Mouse (Mus musculus) liver, embryonic 12.5 days (tissue): ENCODE measurements around the gene Gm20532. TPM values are rescaled to one million over a fixed set of nuclear protein-coding genes. Genes with fewer than 3 reads are reported as not detected.

ENCODE experiments used
- ATAC-seq: fragments of 200-750 bp; cut with Nextera tagmentation; 2 replicates; pipeline ENCODE4 v1.8.0; 2017; ENCODE audit warnings: moderate number of reproducible peaks, mild to moderate bottlenecking, moderate library complexity
- H3K27ac ChIP-seq: fragments of 300-500 bp; sonication (generic); 2 replicates; pipeline ENCODE4 v1.5.1; 2016; ENCODE audit warnings: mild to moderate bottlenecking
- H3K27me3 ChIP-seq: fragments of 300-500 bp; sonication (generic); replicated peaks from 2 replicates; pipeline ENCODE4 v1.6.1; 2016; ENCODE audit warnings: mild to moderate bottlenecking, moderate library complexity
- H3K36me3 ChIP-seq: fragments of 300-500 bp; sonication (generic); 2 replicates; pipeline ENCODE4 v1.6.1; 2016; ENCODE audit warnings: mild to moderate bottlenecking, moderate library complexity
- H3K4me1 ChIP-seq: fragments of 300-500 bp; sonication (generic); 2 replicates; pipeline ENCODE4 v1.6.1; 2016
- H3K4me2 ChIP-seq: fragments of 300-500 bp; sonication (generic); 2 replicates; pipeline ENCODE4 v1.6.1; 2016; ENCODE audit warnings: mild to moderate bottlenecking, moderate library complexity
- H3K4me3 ChIP-seq: fragments of 300-500 bp; sonication (generic); 2 replicates; pipeline ENCODE4 v1.5.1; 2016; ENCODE audit warnings: mild to moderate bottlenecking, moderate library complexity
- H3K9ac ChIP-seq: fragments of 300-500 bp; sonication (generic); 2 replicates; pipeline ENCODE4 v1.6.1; 2016; ENCODE audit warnings: mild to moderate bottlenecking, moderate library complexity
- H3K9me3 ChIP-seq: fragments of 300-500 bp; sonication (generic); replicated peaks from 2 replicates; pipeline ENCODE4 v1.6.1; 2016; ENCODE audit warnings: mild to moderate bottlenecking, moderate library complexity
- WGBS: fragments of 180-500 bp; shearing (Covaris S2); methylation state at CpG from one replicate; pipeline ENCODE4 v1.1.7; 2016; ENCODE audit not compliant: insufficient replicate concordance; 5-methylcytosine and 5-hydroxymethylcytosine counted together
- polyA plus RNA-seq: library from polyadenylated mRNA; unstranded; fragments of >200 nt; fragmentation: Nextera tagmentation; extraction: Ambion mirVana; gene quantifications from 2 replicates; pipeline ENCODE4 v1.2.1, GENCODE M21; 2016

The Gm20532 gene
- polyA plus RNA-seq, 1 experiment from 2014 or later = not detected

DNA sequence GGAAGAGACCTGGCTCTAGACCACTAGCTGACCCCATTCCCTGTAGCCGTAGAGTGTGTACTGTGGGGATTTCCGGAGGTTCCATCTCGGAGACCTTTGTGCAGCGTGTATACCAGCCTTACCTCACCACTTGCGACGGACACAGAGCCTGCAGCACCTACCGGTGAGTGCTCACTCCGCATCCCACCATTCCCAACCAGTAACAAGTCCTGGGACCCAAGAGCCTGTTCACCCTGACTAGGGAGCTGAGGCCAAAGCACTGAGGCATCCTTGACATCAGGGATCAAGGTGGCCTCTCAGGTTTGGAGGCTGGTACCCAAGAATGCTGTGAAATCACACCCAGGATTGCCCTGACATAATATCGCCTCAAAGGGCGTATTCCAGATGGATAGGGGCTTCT is 2.8 kb downstream of the Gm20532 start:
- H3K4me3 ChIP-seq = no peak overlapping the region

DNA sequence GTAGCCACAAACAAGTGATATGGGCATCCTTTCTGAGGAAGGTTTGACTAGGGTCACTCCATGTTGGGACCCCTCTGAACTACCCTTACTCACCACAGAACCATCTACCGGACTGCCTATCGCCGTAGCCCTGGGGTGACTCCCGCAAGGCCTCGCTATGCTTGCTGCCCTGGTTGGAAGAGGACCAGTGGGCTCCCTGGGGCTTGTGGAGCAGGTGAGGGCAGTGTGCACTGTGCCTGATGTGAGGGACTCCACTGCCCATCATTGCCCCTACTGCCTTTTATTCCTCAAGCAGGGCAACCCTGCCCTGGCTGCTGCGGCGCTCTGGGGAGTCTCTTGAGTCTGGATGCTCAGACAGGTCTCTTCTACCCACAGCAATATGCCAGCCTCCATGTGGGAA is 3.8 kb downstream of the Gm20532 start:
- H3K27ac ChIP-seq = no peak overlapping the region
- no peak overlapping the region for H3K4me3 ChIP-seq
- H3K9me3 ChIP-seq = no peaks in the 10 kb centered on the region
- H3K9ac ChIP-seq = 0 out of 2 replicates have a peak overlapping the region, but pooled peaks have one; percentile 15
- peaks cover 61% of the 10 kb centered on the region for H3K36me3 ChIP-seq
- H3K4me1 ChIP-seq = peaks cover 40% of the 10 kb centered on the region
- ATAC-seq = no peak
- WGBS = 95% methylated on average over 7 of the region's 7 CpGs
- no peak overlapping the region for H3K4me2 ChIP-seq
- H3K27me3 ChIP-seq = no peaks in the 10 kb centered on the region; the same call in 1 of the 2 replicates

More for the DNA sequence above, 2.8 kb downstream of the Gm20532 start:
- Histone ChIP-seq H3K27ac (no peak overlapping the region), H3K36me3 (peaks cover 52% of the 10 kb centered on the region), H3K9ac (no peak overlapping the region), H3K9me3 (no peaks in the 10 kb centered on the region), H3K27me3 (peaks cover under 1% of the 10 kb centered on the region), H3K4me1 (peaks cover 38% of the 10 kb centered on the region), H3K4me2 (no peak overlapping the region)
- no peak for ATAC-seq
- 80% methylated on average over 10 of the region's 10 CpGs for WGBS

DNA sequence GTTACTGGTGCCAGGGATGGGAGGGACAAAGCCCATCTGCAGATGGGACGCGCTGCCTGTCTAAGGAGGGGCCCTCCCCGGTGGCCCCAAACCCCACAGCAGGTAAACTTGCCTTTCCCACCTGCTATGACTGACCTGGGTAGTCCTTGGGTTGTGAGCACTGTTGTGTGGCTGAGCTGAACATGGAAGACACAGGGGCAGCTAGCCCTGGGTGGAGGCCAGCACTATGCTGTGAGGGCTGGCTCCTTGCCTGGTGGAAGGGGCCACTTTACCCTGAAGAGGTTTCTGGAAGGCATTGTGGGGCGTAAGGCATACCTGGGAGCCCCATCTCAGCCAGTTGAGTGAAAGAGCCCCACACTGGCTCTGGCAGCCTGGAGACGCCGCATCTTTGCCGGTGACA is 4.5 kb downstream of the Gm20532 start:
- Histone ChIP-seq H3K27me3 (no peaks in the 10 kb centered on the region), H3K4me1 (peaks cover 39% of the 10 kb centered on the region), H3K4me3 (no peak overlapping the region), H3K9ac (peak overlapping the region; percentile 12; the same call in 1 of the 2 replicates), H3K4me2 (no peak overlapping the region), H3K9me3 (no peaks in the 10 kb centered on the region), H3K27ac (no peak overlapping the region), H3K36me3 (peaks cover 62% of the 10 kb centered on the region)
- ATAC-seq = no peak
- 85% methylated on average over 7 of the region's 7 CpGs for WGBS

- no peak overlapping the region for H3K27ac ChIP-seq
- no peaks in the 10 kb centered on the region for H3K27me3 ChIP-seq
- no peak for ATAC-seq
- H3K4me3 ChIP-seq = no peak overlapping the region
- H3K4me2 ChIP-seq = no peak overlapping the region
- 76% methylated on average over 12 of the region's 12 CpGs for WGBS
- H3K9ac ChIP-seq = no peak overlapping the region
- peaks cover 38% of the 10 kb centered on the region for H3K4me1 ChIP-seq
- H3K9me3 ChIP-seq = no peaks in the 10 kb centered on the region
- peaks cover 62% of the 10 kb centered on the region for H3K36me3 ChIP-seq
These were observed 5.0 kb downstream of the Gm20532 start for GRCm38 (mm10) chr2:26591416-26591815.

DNA sequence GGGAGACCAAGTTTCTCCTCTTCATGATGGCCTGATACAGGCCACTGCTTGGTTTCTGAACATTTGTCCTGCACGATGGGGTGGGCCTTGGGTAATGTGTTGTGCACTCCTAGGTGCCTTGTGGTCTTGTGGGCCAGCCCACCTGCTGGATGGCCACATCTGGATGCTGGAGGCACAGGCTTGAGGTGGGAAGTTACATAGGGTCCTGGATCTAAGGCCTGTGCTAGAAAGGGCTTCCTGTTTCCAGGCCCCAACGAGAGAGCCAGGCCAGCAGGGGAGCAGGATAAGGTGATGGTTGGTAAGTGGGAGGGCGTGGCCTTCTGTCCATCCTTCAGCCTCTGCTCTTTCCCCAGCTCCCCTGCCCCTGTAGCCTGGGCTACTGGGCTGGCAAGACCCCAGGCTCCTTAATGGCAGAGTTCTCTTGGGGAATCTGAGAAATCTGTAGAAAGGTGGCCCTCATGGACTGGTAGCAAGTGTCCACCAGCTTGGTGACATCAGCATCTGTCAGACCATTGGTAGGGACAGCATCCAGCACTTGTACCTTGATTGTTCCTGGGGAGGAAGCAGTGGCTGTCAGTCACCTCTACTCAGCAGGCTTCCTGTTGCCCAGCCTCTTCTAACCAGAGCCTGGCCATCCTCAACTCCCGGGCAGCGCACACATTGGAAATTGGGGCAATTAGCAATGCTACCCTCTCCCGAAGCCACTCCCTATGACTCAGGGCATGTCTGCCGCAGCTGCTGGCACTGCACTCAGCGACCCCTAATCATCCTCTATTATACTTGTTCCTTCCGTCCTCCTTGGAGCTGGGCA is 7.0 kb downstream of the Gm20532 start:
- no peak for ATAC-seq
- peaks cover 62% of the 10 kb centered on the region for H3K36me3 ChIP-seq
- 57% methylated on average over 9 of the region's 9 CpGs for WGBS

DNA sequence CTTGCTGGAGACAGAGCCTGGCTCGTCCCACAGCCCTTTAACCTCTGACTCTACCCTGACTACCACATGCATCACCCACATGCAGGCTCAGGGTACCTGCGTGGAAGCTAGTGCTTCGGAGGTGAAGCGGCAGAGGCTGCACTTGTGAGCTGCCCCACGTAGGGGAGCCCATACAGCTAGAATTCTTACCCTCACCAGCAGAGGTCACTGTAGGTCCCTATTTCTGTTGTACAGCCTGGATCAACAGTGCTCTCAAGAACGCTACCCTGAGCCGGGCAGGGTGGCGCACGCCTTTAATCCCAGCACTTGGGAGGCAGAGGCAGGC is 7.5 kb downstream of the Gm20532 start:
- no peaks in the 10 kb centered on the region for H3K9me3 ChIP-seq
- H3K27me3 ChIP-seq = no peaks in the 10 kb centered on the region
- H3K4me1 ChIP-seq = peaks cover 13% of the 10 kb centered on the region
- no peak overlapping the region for H3K4me3 ChIP-seq
- no peak overlapping the region for H3K4me2 ChIP-seq
- ATAC-seq = peak; percentile 54
- 42% methylated on average over 9 of the region's 9 CpGs for WGBS
- peaks cover 56% of the 10 kb centered on the region for H3K36me3 ChIP-seq
- no peak overlapping the region for H3K9ac ChIP-seq
- no peak overlapping the region for H3K27ac ChIP-seq

More for the DNA sequence above, 7.0 kb downstream of the Gm20532 start:
- Histone ChIP-seq H3K4me1 (peaks cover 19% of the 10 kb centered on the region), H3K27ac (no peak overlapping the region), H3K9me3 (no peaks in the 10 kb centered on the region), H3K27me3 (no peaks in the 10 kb centered on the region), H3K4me2 (no peak overlapping the region), H3K4me3 (no peak overlapping the region), H3K9ac (no peak overlapping the region)

DNA sequence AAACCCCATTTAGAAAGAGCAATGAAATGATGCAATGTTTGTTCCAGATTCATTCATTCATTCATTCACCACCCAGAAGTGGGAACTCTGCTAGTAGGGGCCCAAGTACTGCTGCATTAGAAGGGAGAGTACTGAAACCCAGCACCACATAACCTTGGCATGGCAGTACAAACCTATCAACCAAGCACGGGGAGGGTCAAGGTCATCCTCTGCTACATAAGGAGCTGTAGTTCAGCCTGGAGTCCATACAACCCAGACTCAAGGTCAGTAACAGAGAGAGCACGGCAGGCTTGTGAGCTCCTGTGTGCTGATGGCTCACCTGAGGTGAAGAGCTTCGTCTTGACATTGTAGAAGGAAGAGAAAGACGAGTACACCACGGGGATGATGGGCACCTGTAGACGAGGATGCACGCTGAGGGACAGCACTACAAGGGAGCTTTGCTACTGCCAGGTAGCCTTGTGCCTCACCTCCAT is 8.1 kb downstream of the Gm20532 start:
- Histone ChIP-seq H3K27ac (peak overlapping the region; percentile 53), H3K4me3 (no peak overlapping the region), H3K4me2 (no peak overlapping the region), H3K9me3 (no peaks in the 10 kb centered on the region), H3K9ac (no peak overlapping the region), H3K36me3 (peaks cover 52% of the 10 kb centered on the region), H3K4me1 (peaks cover 16% of the 10 kb centered on the region), H3K27me3 (no peaks in the 10 kb centered on the region)
- 76% methylated on average over 7 of the region's 7 CpGs for WGBS
- peak; percentile 25 for ATAC-seq

- 60% methylated on average over 6 of the region's 6 CpGs for WGBS
- Histone ChIP-seq H3K4me1 (peaks cover 23% of the 10 kb centered on the region), H3K4me2 (no peak overlapping the region), H3K36me3 (peaks cover 47% of the 10 kb centered on the region), H3K4me3 (no peak overlapping the region), H3K27me3 (no peaks in the 10 kb centered on the region), H3K9ac (no peak overlapping the region), H3K27ac (peak overlapping the region; percentile 53), H3K9me3 (no peaks in the 10 kb centered on the region)
- peak; percentile 24 for ATAC-seq
These were observed 8.7 kb downstream of the Gm20532 start for GRCm38 (mm10) chr2:26594934-26595724.

- H3K9ac ChIP-seq = no peak overlapping the region
- peaks cover 39% of the 10 kb centered on the region for H3K36me3 ChIP-seq
- H3K9me3 ChIP-seq = no peaks in the 10 kb centered on the region
- 70% methylated on average over 11 of the region's 11 CpGs for WGBS
- no peak overlapping the region for H3K4me2 ChIP-seq
- peaks cover 26% of the 10 kb centered on the region for H3K4me1 ChIP-seq
- ATAC-seq = no peak
- H3K4me3 ChIP-seq = no peak overlapping the region
- H3K27me3 ChIP-seq = no peaks in the 10 kb centered on the region
- peak overlapping the region; percentile 53 for H3K27ac ChIP-seq
These were observed 9.4 kb downstream of the Gm20532 start for GRCm38 (mm10) chr2:26595725-26596435.

GRCm38 (mm10) chr2:26596898-26597297 is 10.5 kb downstream of the Gm20532 start:
- H3K27ac ChIP-seq = no peak overlapping the region
- H3K4me2 ChIP-seq = no peak overlapping the region
- peaks cover 33% of the 10 kb centered on the region for H3K4me1 ChIP-seq
- no peak overlapping the region for H3K4me3 ChIP-seq
- H3K9ac ChIP-seq = no peak overlapping the region
- no peak for ATAC-seq
- H3K36me3 ChIP-seq = peaks cover 29% of the 10 kb centered on the region
- WGBS = 75% methylated on average over 3 of the region's 3 CpGs
- no peaks in the 10 kb centered on the region for H3K9me3 ChIP-seq
- no peaks in the 10 kb centered on the region for H3K27me3 ChIP-seq

GRCm38 (mm10) chr2:26597810-26598209 is 11.4 kb downstream of the Gm20532 start:
- Histone ChIP-seq H3K27me3 (peaks cover 3% of the 10 kb centered on the region), H3K4me1 (peaks cover 42% of the 10 kb centered on the region), H3K4me2 (no peak overlapping the region), H3K4me3 (no peak overlapping the region), H3K9ac (no peak overlapping the region), H3K27ac (no peak overlapping the region), H3K9me3 (no peaks in the 10 kb centered on the region), H3K36me3 (peaks cover 20% of the 10 kb centered on the region)
- no peak for ATAC-seq
- 93% methylated on average over 2 of the region's 2 CpGs for WGBS
